Mouse (Mus musculus): ENCODE data around the gene Atp2b1. TPM values are rescaled to one million over a fixed set of nuclear protein-coding genes. Genes with fewer than 3 reads are reported as not detected.

The Atp2b1 gene
- 105 and 114 TPM in 2 replicates for polyA plus RNA-seq (2012; rRNA removed)

DNA sequence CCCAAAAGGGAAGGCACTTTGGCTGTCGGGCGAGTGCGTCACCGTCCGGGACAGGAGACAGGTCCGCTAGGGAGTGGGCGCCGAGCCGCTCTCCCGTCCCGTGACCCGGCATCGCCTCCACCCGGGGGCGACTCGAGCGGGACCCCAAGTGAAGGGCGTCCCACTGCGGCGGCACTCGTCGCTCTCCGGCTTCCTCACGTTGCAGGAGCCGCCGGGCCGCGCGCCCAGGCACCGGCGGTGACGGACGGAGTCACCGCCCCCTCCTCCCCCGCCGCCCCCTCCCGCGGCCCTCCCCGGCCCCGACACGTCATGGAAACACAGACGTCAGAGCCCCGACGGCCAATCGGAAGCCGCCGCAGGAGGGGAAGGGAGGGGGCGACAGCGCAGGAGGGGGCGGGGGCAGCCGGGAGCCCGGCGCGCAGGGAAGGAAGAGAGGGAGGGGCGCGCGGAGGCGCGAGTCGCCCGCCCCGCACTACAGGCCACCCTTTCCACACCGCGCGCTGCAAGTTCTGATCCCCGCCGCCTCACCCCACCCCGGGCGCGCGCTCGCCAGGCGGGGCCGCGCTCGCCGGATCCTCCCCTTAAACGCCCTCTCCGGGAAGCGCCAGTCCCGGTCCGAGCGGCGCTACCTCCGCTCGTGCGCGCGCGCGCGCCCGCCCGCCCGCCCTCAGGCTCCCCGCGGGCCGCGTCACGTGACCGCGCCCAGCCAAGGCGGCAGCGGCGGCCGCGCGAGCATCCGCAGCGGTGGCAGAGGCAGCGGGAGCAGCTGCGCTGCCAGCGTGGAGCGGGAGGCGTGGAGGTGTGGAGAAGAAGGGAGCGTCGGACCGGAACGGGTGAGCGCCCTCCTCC lies at the start of gene Atp2b1:
Atp2b1 (plus strand) TSS at position 446 of the 849 bp plus-strand sequence.

Other genes starting within 250 kb of the Atp2b1 start
- gene Poc1b, start 192.6 kb downstream of the Atp2b1 start, polyA plus RNA-seq (2012; rRNA removed), result 21.4 and 23.1 TPM in 2 replicates
- gene Galnt4, start 193.8 kb downstream of the Atp2b1 start, polyA plus RNA-seq (2012; rRNA removed), result 0.74 and 1.1 TPM in 2 replicates
- not detected in 2 replicates for gene Phxr2, start 211.9 kb downstream of the Atp2b1 start, polyA plus RNA-seq (2012; rRNA removed)